Mouse (Mus musculus) brain, embryonic 14.5 days (tissue): Measurements from ENCODE around the gene Lrrc51.

ENCODE experiments used
- CTCF ChIP-seq: fragments of 200-500 bp; IDR thresholded peaks from 2 replicates; pipeline ENCODE4 v1.5.1; 2012; ENCODE audit warnings: inconsistent platforms, mild to moderate bottlenecking, moderate library complexity, borderline replicate concordance; ENCODE audit not compliant: insufficient read depth, insufficient read length; ENCODE audit errors: extremely low read depth
- POLR2A ChIP-seq: fragments of 200-500 bp; IDR thresholded peaks from 2 replicates; pipeline ENCODE4 v1.6.1; 2012; ENCODE audit warnings: mild to moderate bottlenecking, inconsistent platforms, borderline replicate concordance; ENCODE audit not compliant: poor library complexity, insufficient read depth, insufficient read length, severe bottlenecking; ENCODE audit errors: extremely low read depth

DNA sequence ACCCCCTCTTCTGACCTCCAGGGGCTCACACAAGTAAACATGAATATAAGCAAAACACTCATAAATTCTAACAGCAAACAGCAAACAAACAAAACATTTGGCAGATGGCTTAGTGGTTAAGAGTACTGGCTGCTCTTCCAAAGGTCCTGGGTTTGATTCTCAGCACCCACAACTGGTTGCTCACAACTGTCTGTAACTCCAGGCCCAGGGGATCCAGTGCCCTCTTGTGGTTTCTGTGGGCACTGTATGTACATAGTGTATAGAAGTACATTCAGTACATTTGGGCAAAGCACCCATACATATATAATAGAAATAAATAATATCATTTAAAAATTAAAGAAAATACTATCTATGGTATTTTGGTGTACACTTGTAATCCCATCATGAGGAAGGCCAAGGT lies 30.8 kb downstream of the Lrrc51 start:
- TF ChIP-seq CTCF (no peak), POLR2A (no peak)
